Mouse (Mus musculus): ENCODE measurements at regions not wholly inside any gene's neighbourhood (a gene's known extent, or its start where the extent isn't known, plus 50 kb on each side); places are given as distances from the start of the nearest gene placed in this dataset.

GRCm38 (mm10) chr15:40533451-40533873 lies 399.3 kb downstream of the 9330182O14Rik start:
- no peak overlapping the region for H3K4me3 ChIP-seq (ENCODE audit: insufficient read depth, low read depth, low read length)
- H3K27ac ChIP-seq (ENCODE audit: insufficient read depth, low read depth, low read length), result no peak overlapping the region
- no peaks in the 10 kb centered on the region for H3K4me1 ChIP-seq (ENCODE audit: control insufficient read depth, insufficient read depth, low read length)
- H3K36me3 ChIP-seq (ENCODE audit: control insufficient read depth, insufficient read depth, low read length), result no peaks in the 10 kb centered on the region
- no peak for TF ChIP-seq CTCF (conservative IDR thresholded peaks at IDR 0.05; ENCODE audit: insufficient read depth, insufficient read length, low read depth, low read length)
- H3K27me3 ChIP-seq (replicated peaks; ENCODE audit: control insufficient read depth, insufficient read depth, low read length), result no peaks in the 10 kb centered on the region
- DNase-seq, result no peak
- 84% methylated on average over 8 of the region's 8 CpGs for WGBS

DNA sequence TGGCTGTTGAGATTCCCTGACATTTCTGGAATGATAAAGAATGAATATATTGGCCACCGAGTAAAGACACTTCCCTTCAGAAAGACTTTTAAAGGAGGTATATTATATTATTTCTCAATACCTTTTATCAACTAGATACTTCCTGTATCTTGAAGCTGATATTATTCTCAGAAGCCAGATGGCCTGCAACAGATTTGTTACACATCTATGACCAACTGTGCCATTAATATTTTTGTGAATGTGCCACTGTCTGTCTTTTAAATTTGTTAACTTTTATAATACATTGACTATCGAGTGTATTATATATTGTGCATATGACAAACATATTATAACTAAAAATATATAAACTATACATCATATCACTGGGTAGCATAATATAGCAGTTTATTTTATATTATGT lies 427.5 kb downstream of the 9330182O14Rik start:
- H3K27ac ChIP-seq (ENCODE audit: insufficient read depth, low read depth, low read length), result no peak overlapping the region
- H3K4me3 ChIP-seq (ENCODE audit: insufficient read depth, low read depth, low read length), result no peak overlapping the region
- TF ChIP-seq CTCF (conservative IDR thresholded peaks at IDR 0.05; ENCODE audit: insufficient read depth, insufficient read length, low read depth, low read length) (no peak), POLR2A (IDR thresholded peaks at IDR 0.05; ENCODE audit: low read depth, low read length) (no peak)
- no peaks in the 10 kb centered on the region for H3K4me1 ChIP-seq (ENCODE audit: control insufficient read depth, insufficient read depth, low read length)
- WGBS, result 96% methylated on average over 2 of the region's 2 CpGs
- no peak for DNase-seq
- no peaks in the 10 kb centered on the region for H3K36me3 ChIP-seq (ENCODE audit: control insufficient read depth, insufficient read depth, low read length)
- H3K27me3 ChIP-seq (replicated peaks; ENCODE audit: control insufficient read depth, insufficient read depth, low read length), result no peaks in the 10 kb centered on the region

DNA sequence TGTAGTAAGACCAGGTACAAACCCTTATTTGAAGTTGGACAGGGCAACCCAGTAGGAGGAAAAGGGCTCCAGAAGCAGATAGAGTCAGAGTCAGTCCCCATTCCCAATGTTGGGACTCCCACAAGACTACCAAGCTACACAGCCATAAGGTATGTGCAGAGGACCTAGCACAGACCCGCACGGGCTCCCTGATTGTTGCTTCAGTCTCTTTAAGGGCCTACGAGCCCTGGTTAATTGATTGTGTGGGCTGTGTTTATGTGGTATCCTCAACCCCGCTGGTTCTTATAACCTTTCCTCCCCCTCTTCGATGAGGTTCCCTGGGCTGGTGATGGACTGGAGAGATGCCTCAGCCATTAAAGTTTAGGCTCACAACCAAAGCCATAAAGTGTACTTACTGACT lies 431.6 kb downstream of the 9330182O14Rik start:
- TF ChIP-seq CTCF (conservative IDR thresholded peaks at IDR 0.05; ENCODE audit: insufficient read depth, insufficient read length, low read depth, low read length) (no peak), POLR2A (IDR thresholded peaks at IDR 0.05; ENCODE audit: low read depth, low read length) (no peak)
- H3K27ac ChIP-seq (ENCODE audit: insufficient read depth, low read depth, low read length), result no peak overlapping the region
- DNase-seq, result no peak
- H3K27me3 ChIP-seq (replicated peaks; ENCODE audit: control insufficient read depth, insufficient read depth, low read length), result no peaks in the 10 kb centered on the region
- no peaks in the 10 kb centered on the region for H3K4me1 ChIP-seq (ENCODE audit: control insufficient read depth, insufficient read depth, low read length)
- WGBS, result 37% methylated on average over 5 of the region's 5 CpGs
- H3K4me3 ChIP-seq (ENCODE audit: insufficient read depth, low read depth, low read length), result no peak overlapping the region
- no peaks in the 10 kb centered on the region for H3K36me3 ChIP-seq (ENCODE audit: control insufficient read depth, insufficient read depth, low read length)

DNA sequence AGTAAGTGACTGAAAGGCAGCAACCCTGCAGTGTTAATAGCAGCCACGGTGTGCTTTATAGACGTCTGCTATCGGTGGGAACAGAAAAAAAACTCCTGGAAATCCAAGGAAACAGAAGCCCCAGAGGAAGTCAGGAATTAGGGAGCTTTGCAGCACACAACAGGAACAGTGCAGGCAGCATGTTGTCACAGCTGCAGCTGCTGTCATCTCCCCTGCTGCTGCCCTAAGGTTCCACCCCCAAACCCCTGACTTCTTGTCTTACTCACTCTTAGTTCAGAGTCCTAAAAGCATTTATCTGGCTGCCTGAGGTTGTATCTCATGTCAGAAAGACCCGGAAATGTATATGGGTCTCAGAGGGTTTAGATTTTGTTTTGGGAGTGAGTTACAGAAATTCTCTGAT lies 432.3 kb downstream of the 9330182O14Rik start:
- Histone ChIP-seq H3K4me1 (ENCODE audit: control insufficient read depth, insufficient read depth, low read length) (no peaks in the 10 kb centered on the region), H3K27ac (ENCODE audit: insufficient read depth, low read depth, low read length) (no peak overlapping the region), H3K27me3 (replicated peaks; ENCODE audit: control insufficient read depth, insufficient read depth, low read length) (no peaks in the 10 kb centered on the region), H3K36me3 (ENCODE audit: control insufficient read depth, insufficient read depth, low read length) (no peaks in the 10 kb centered on the region), H3K4me3 (ENCODE audit: insufficient read depth, low read depth, low read length) (no peak overlapping the region)
- WGBS, result 4% methylated on average over 4 of the region's 4 CpGs
- DNase-seq, result no peak
- TF ChIP-seq CTCF (conservative IDR thresholded peaks at IDR 0.05; ENCODE audit: insufficient read depth, insufficient read length, low read depth, low read length) (no peak), POLR2A (IDR thresholded peaks at IDR 0.05; ENCODE audit: low read depth, low read length) (no peak)

GRCm38 (mm10) chr15:40568701-40569100 lies 434.5 kb downstream of the 9330182O14Rik start:
- H3K4me1 ChIP-seq (ENCODE audit: control insufficient read depth, insufficient read depth, low read length), result no peaks in the 10 kb centered on the region
- WGBS, result 61% methylated on average over 1 of the region's 1 CpGs
- DNase-seq, result no peak
- no peak overlapping the region for H3K27ac ChIP-seq (ENCODE audit: insufficient read depth, low read depth, low read length)
- H3K4me3 ChIP-seq (ENCODE audit: insufficient read depth, low read depth, low read length), result no peak overlapping the region
- TF ChIP-seq POLR2A (IDR thresholded peaks at IDR 0.05; ENCODE audit: low read depth, low read length) (no peak), CTCF (conservative IDR thresholded peaks at IDR 0.05; ENCODE audit: insufficient read depth, insufficient read length, low read depth, low read length) (no peak)
- no peaks in the 10 kb centered on the region for H3K27me3 ChIP-seq (replicated peaks; ENCODE audit: control insufficient read depth, insufficient read depth, low read length)
- no peaks in the 10 kb centered on the region for H3K36me3 ChIP-seq (ENCODE audit: control insufficient read depth, insufficient read depth, low read length)

Measured in kidney, adult 2 months (tissue).